Mouse (Mus musculus) spleen, postnatal 36 days (tissue): ENCODE results near the gene Il6st.
"Not testable (repeated sequence)": the region's sequence is repeated elsewhere in the genome, so short reads cannot be mapped to it uniquely, and the experiment has no call there.

Experiments
- DNase-seq, 2 experiments: peaks; one replicate each; pipeline ENCODE4 v3.0.0; 2022; ENCODE audit warnings: low spot score in 2 of 2, mixed read lengths in 1 of 2

Il6st gene

GRCm38 (mm10) chr13:112463868-112464625, at the start of gene Il6st:
TSS of gene Il6st (plus strand) at chr13:112464070.
- DNase-seq = peak; percentile 91 to 93

GRCm38 (mm10) chr13:112415896-112416295, 48.0 kb upstream of the Il6st start:
- no peak for DNase-seq

GRCm38 (mm10) chr13:112416410-112417162, 47.3 kb upstream of the Il6st start:
- no peak for DNase-seq

GRCm38 (mm10) chr13:112417163-112417523, 46.7 kb upstream of the Il6st start:
- no peak for DNase-seq

GRCm38 (mm10) chr13:112417861-112418423, 45.9 kb upstream of the Il6st start:
- DNase-seq = peak in 1 of 2 experiments; percentile 30

- peak; percentile 36 to 37 for DNase-seq
Observed at GRCm38 (mm10) chr13:112418595-112418994, 45.3 kb upstream of the Il6st start.

GRCm38 (mm10) chr13:112424212-112424611, 39.7 kb upstream of the Il6st start:
- no peak for DNase-seq

GRCm38 (mm10) chr13:112424635-112425034, 39.2 kb upstream of the Il6st start:
- DNase-seq = peak; percentile 45 to 49

GRCm38 (mm10) chr13:112425181-112425654, 38.7 kb upstream of the Il6st start:
- no peak for DNase-seq

- DNase-seq = no peak
Observed at GRCm38 (mm10) chr13:112426265-112427135, 37.4 kb upstream of the Il6st start.

- not testable (repeated sequence) for DNase-seq
Observed at GRCm38 (mm10) chr13:112427136-112427470, 36.8 kb upstream of the Il6st start.

- peak; percentile 53 to 70 for DNase-seq
Observed at GRCm38 (mm10) chr13:112427521-112427920, 36.3 kb upstream of the Il6st start.

GRCm38 (mm10) chr13:112433271-112433670, 30.6 kb upstream of the Il6st start:
- DNase-seq = peak; percentile 49 to 56

- DNase-seq = no peak
Observed at GRCm38 (mm10) chr13:112435241-112436075, 28.4 kb upstream of the Il6st start.

GRCm38 (mm10) chr13:112436288-112436687, 27.6 kb upstream of the Il6st start:
- DNase-seq = no peak

- DNase-seq = peak; percentile 44 to 58
Observed at GRCm38 (mm10) chr13:112438001-112438868, 25.6 kb upstream of the Il6st start.

GRCm38 (mm10) chr13:112439105-112439818, 24.6 kb upstream of the Il6st start:
- peak in 1 of 2 experiments; percentile 48 for DNase-seq

- peak; percentile 88 to 90 for DNase-seq
Observed at GRCm38 (mm10) chr13:112439917-112440361, 23.9 kb upstream of the Il6st start.

- no peak for DNase-seq
Observed at GRCm38 (mm10) chr13:112440668-112441067, 23.2 kb upstream of the Il6st start.
